Mouse (Mus musculus) liver, adult 2 months (tissue): ENCODE measurements around the gene Kctd19. TPM values are rescaled to one million over a fixed set of nuclear protein-coding genes. Genes with fewer than 3 reads are reported as not detected.

Experiments used
- DNase-seq: peaks from one replicate; pipeline ENCODE4 v3.0.0-alpha.2; 2011; ENCODE audit warnings: low read depth, low spot score; ENCODE audit errors: extremely low read depth
- H3K27ac ChIP-seq: fragments of 200-500 bp; replicated peaks from 2 replicates; pipeline ENCODE4 v1.5.1; 2012; ENCODE audit warnings: low read depth, mild to moderate bottlenecking, control low read depth, inconsistent platforms, low read length; ENCODE audit not compliant: insufficient read depth
- H3K27me3 ChIP-seq: fragments of 200-500 bp; 2 replicates; pipeline ENCODE4 v1.6.1; 2012; ENCODE audit warnings: mild to moderate bottlenecking, moderate library complexity, low read length, inconsistent platforms; ENCODE audit not compliant: control insufficient read depth, insufficient read depth
- H3K36me3 ChIP-seq: fragments of 200-500 bp; 2 replicates; pipeline ENCODE4 v1.6.1; 2012; ENCODE audit warnings: low read length, inconsistent platforms; ENCODE audit not compliant: control insufficient read depth, insufficient read depth
- H3K4me1 ChIP-seq: fragments of 200-500 bp; 2 replicates; pipeline ENCODE4 v1.6.1; 2011; ENCODE audit warnings: low read length; ENCODE audit not compliant: control insufficient read depth, insufficient read depth
- H3K4me3 ChIP-seq: fragments of 200-500 bp; 2 replicates; pipeline ENCODE4 v1.5.1; 2011; ENCODE audit warnings: low read depth, mild to moderate bottlenecking, control low read depth, low read length, moderate library complexity; ENCODE audit not compliant: insufficient read depth
- H3K79me2 ChIP-seq: fragments of 200-500 bp; 2 replicates; pipeline ENCODE4 v1.6.1; 2012; ENCODE audit warnings: inconsistent platforms, mild to moderate bottlenecking, low read length, moderate library complexity; ENCODE audit not compliant: control insufficient read depth, insufficient read depth
- H3K9ac ChIP-seq: fragments of 200-500 bp; 2 replicates; pipeline ENCODE4 v1.6.1; 2012; ENCODE audit warnings: low read depth, mild to moderate bottlenecking, control low read depth, inconsistent platforms, low read length
- CTCF ChIP-seq: fragments of 200-500 bp; IDR thresholded peaks from 2 replicates; pipeline ENCODE4 v1.5.1; 2011; ENCODE audit warnings: low read depth, low read length, control low read depth
- POLR2A ChIP-seq: fragments of 200-500 bp; IDR thresholded peaks from 2 replicates; pipeline ENCODE4 v1.6.1; 2011; ENCODE audit warnings: low read length, control low read depth; ENCODE audit not compliant: insufficient read depth; ENCODE audit errors: extremely low read depth
- WGBS: fragments of 180-500 bp; shearing (Covaris S2); methylation state at CpG from one replicate; pipeline ENCODE4 v1.1.7; 2018; 5-methylcytosine and 5-hydroxymethylcytosine counted together
- polyA plus RNA-seq: library from polyadenylated mRNA; depleted of rRNA; stranded (reverse); fragments of >200 nt; gene quantifications from 2 replicates; pipeline ENCODE4 v1.2.3, GENCODE M21; 2012
- total RNA-seq: library from RNA; depleted of rRNA; stranded (reverse); fragments of >200 nt; gene quantifications from 2 replicates; pipeline ENCODE4 v1.2.3, GENCODE M21; 2014

The Kctd19 gene
- total and polyA plus RNA-seq, 2 experiments: not detected

DNA sequence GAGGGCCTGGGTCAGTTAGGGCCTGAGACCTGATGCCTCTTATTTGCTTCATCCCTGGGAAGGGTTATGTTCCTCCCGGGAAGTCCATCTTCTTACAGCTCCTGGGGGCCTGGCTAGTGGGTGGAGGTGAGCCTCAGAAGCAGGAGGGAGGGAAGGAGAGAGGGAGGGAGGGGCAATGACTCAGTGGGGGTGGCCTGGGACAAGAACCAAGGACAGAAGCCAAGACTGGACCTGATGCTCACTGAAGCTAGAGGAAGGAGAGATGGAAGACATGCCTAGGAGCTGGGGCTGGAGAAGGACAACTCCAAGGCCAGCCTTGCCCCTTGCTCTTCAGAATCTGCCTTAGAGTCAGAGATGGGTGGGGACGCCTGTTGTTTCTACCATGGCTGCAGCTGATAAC lies 40.3 kb downstream of the Kctd19 start, which contains the start of gene Plekhg4:
Gene Plekhg4 (plus strand): TSS at position 243 of the 400 bp plus-strand sequence.
- H3K27ac ChIP-seq: no peak within 1 kb of the TSS
- H3K9ac ChIP-seq: no peak within 1 kb of the TSS
- no peak for DNase-seq
- no peaks in the 10 kb centered on the region for H3K79me2 ChIP-seq
- H3K4me3 ChIP-seq: no peak within 1 kb of the TSS
- WGBS: 72% methylated on average over 2 of the region's 2 CpGs
- TF ChIP-seq CTCF (no peak), POLR2A (no peak)
- no peaks in the 10 kb centered on the region for H3K4me1 ChIP-seq
- no peaks in the 10 kb centered on the region for H3K36me3 ChIP-seq
- no peaks in the 10 kb centered on the region for H3K27me3 ChIP-seq

GRCm38 (mm10) chr8:105372473-105372872 lies 40.8 kb downstream of the Kctd19 start:
- Histone ChIP-seq H3K9ac (no peak overlapping the region), H3K4me1 (no peaks in the 10 kb centered on the region), H3K79me2 (no peaks in the 10 kb centered on the region), H3K27me3 (no peaks in the 10 kb centered on the region), H3K36me3 (no peaks in the 10 kb centered on the region), H3K27ac (no peak overlapping the region), H3K4me3 (no peak overlapping the region)
- TF ChIP-seq CTCF (no peak), POLR2A (no peak)
- DNase-seq: no peak
- WGBS: 84% methylated on average over 9 of the region's 9 CpGs

- Histone ChIP-seq H3K27ac (no peak overlapping the region), H3K27me3 (no peaks in the 10 kb centered on the region), H3K79me2 (no peaks in the 10 kb centered on the region), H3K4me1 (no peaks in the 10 kb centered on the region), H3K36me3 (no peaks in the 10 kb centered on the region), H3K9ac (no peak overlapping the region), H3K4me3 (no peak overlapping the region)
- no peak for DNase-seq
- WGBS: 77% methylated on average over 2 of the region's 2 CpGs
- TF ChIP-seq CTCF (peak; percentile 21; the same call in 1 of the 2 replicates), POLR2A (no peak)
Measured at GRCm38 (mm10) chr8:105367107-105367506, 46.2 kb downstream of the Kctd19 start.

DNA sequence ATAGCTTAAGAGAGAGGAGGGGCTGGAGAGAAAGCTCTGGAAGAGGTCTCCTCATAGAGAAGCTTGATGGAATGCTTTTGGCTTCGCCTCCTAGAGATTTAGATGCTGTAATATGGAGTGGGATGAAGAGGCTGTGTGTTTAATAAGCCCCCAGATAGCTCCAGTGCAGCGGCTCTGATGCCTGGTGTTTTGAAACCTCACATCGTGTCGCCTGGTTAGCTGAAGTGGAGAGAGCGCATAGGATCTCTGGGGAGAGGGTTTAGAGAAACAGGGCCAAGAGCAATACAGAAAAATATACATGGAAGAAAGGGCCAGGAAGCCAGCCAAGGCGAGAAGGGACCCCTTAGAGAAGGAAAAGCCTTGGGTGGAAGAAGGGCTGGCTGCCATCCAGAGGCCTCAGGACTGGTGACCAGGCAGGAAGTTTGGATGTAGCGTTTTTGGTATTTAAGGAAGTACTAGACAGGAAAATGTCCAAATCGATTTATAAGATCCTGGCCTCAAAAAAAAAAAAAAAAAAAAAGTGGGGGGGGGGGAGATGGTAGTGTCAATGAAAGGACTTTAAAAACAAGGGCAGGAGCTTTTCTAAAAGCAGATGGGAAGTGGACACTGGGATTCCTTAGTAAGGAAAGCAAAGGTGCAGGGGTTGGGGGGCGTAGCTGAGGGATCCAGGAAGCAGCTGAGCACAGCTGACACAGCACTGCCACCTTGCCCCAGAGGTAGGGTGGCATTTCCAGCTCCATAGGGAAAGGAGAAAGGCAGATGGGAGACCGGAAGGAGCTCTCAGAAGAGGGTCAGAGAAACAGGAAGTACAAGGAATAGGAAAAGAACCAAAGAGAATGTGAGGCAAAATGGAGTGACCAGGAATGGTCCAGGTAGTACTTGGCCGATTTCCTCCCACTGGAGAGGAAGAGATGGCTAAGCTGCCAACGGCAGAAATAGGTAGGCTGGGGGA lies 51.3 kb downstream of the Kctd19 start:
- no peak overlapping the region for H3K27ac ChIP-seq
- H3K9ac ChIP-seq: no peak overlapping the region
- TF ChIP-seq CTCF: no peak
- no peak for TF ChIP-seq POLR2A
- no peaks in the 10 kb centered on the region for H3K27me3 ChIP-seq
- no peaks in the 10 kb centered on the region for H3K79me2 ChIP-seq
- no peaks in the 10 kb centered on the region for H3K36me3 ChIP-seq
- H3K4me1 ChIP-seq: no peaks in the 10 kb centered on the region
- 66% methylated on average over 12 of the region's 12 CpGs for WGBS
- no peak overlapping the region for H3K4me3 ChIP-seq
- no peak for DNase-seq

DNA sequence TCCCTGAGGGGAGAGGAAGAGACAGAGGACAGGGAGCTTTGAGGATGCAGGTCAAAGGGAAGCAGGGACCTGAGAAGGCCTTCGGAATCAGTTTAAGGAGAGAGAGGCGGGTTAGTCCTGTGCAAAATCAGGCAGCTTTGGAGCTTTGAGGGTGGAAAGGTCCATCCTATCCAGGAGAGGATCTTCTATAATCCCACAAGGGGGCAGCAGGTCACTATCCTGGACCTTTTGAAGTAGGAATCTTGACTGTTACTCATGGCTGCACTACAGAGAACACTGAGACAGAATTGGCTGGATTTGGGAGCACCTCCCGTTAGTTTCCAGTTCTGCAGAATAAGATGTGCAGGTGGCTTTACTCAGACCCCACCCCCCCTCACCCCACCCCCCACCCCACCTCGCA lies 53.7 kb downstream of the Kctd19 start:
- DNase-seq: no peak
- Histone ChIP-seq H3K4me1 (no peaks in the 10 kb centered on the region), H3K9ac (no peak overlapping the region), H3K36me3 (no peaks in the 10 kb centered on the region), H3K27ac (no peak overlapping the region), H3K4me3 (no peak overlapping the region), H3K27me3 (no peaks in the 10 kb centered on the region), H3K79me2 (no peaks in the 10 kb centered on the region)
- WGBS: 49% methylated on average over 4 of the region's 4 CpGs
- no peak for TF ChIP-seq POLR2A
- TF ChIP-seq CTCF: no peak

GRCm38 (mm10) chr8:105359208-105359607 lies 54.1 kb downstream of the Kctd19 start:
- WGBS: 69% methylated on average over 15 of the region's 15 CpGs
- no peaks in the 10 kb centered on the region for H3K36me3 ChIP-seq

More at GRCm38 (mm10) chr8:105359208-105359607, 54.1 kb downstream of the Kctd19 start:
- H3K4me3 ChIP-seq: no peak overlapping the region
- no peak overlapping the region for H3K9ac ChIP-seq
- no peak for TF ChIP-seq CTCF
- no peak for TF ChIP-seq POLR2A
- no peaks in the 10 kb centered on the region for H3K27me3 ChIP-seq
- no peaks in the 10 kb centered on the region for H3K4me1 ChIP-seq
- H3K27ac ChIP-seq: no peak overlapping the region
- no peaks in the 10 kb centered on the region for H3K79me2 ChIP-seq
- no peak for DNase-seq
